Mouse (Mus musculus) embryonic facial prominence, embryonic 13.5 days (tissue): ENCODE results near the gene Ccdc39. TPM values are rescaled to one million over a fixed set of nuclear protein-coding genes. Genes with fewer than 3 reads are reported as not detected.

Experiments used
- ATAC-seq: fragments of 200-750 bp; cut with Nextera tagmentation; 2 replicates; pipeline ENCODE4 v1.8.0; 2017; ENCODE audit warnings: low read depth; ENCODE audit not compliant: insufficient number of reproducible peaks, insufficient read depth, low FRiP score, low TSS enrichment
- H3K27ac ChIP-seq: fragments of 300-500 bp; sonication (generic); 2 replicates; pipeline ENCODE4 v1.5.1; 2015; ENCODE audit warnings: moderate library complexity, mild to moderate bottlenecking, inconsistent platforms
- H3K27me3 ChIP-seq: fragments of 300-500 bp; sonication (generic); 2 replicates; pipeline ENCODE4 v1.6.1; 2015; ENCODE audit warnings: mild to moderate bottlenecking, inconsistent platforms
- H3K36me3 ChIP-seq: fragments of 300-500 bp; sonication (generic); 2 replicates; pipeline ENCODE4 v1.6.1; 2015; ENCODE audit warnings: mild to moderate bottlenecking, inconsistent platforms
- H3K4me1 ChIP-seq: fragments of 300-500 bp; sonication (generic); 2 replicates; pipeline ENCODE4 v1.6.1; 2015; ENCODE audit warnings: inconsistent platforms
- H3K4me2 ChIP-seq: fragments of 300-500 bp; sonication (generic); 2 replicates; pipeline ENCODE4 v1.6.1; 2015; ENCODE audit warnings: moderate library complexity, mild to moderate bottlenecking, inconsistent platforms
- H3K4me3 ChIP-seq: fragments of 300-500 bp; sonication (generic); 2 replicates; pipeline ENCODE4 v1.5.1; 2015; ENCODE audit warnings: mild to moderate bottlenecking, inconsistent platforms
- H3K9ac ChIP-seq: fragments of 300-500 bp; sonication (generic); 2 replicates; pipeline ENCODE4 v1.6.1; 2015; ENCODE audit warnings: mild to moderate bottlenecking, inconsistent platforms
- H3K9me3 ChIP-seq: fragments of 300-500 bp; sonication (generic); 2 replicates; pipeline ENCODE4 v1.6.1; 2016; ENCODE audit warnings: inconsistent platforms
- WGBS: fragments of 180-500 bp; shearing (Covaris S2); methylation state at CpG from one replicate; pipeline ENCODE4 v1.1.7; 2015; ENCODE audit warnings: mixed read lengths; 5-methylcytosine and 5-hydroxymethylcytosine counted together
- polyA plus RNA-seq: library from polyadenylated mRNA; unstranded; fragments of >200 nt; fragmentation: Nextera tagmentation; extraction: Ambion mirVana; gene quantifications from 2 replicates; pipeline ENCODE4 v1.2.1, GENCODE M21; 2015

Gene Ccdc39
- polyA plus RNA-seq, 1 experiment from 2014 or later: 3.8 TPM

- H3K36me3 ChIP-seq: no peaks in the 10 kb centered on the region
- no peak overlapping the region for H3K4me2 ChIP-seq
- no peak overlapping the region for H3K4me3 ChIP-seq
- H3K27me3 ChIP-seq: no peaks in the 10 kb centered on the region
- no peaks in the 10 kb centered on the region for H3K9me3 ChIP-seq
- H3K9ac ChIP-seq: no peak overlapping the region
- 56% methylated on average over 1 of the region's 1 CpGs for WGBS
- ATAC-seq: no peak
- no peaks in the 10 kb centered on the region for H3K4me1 ChIP-seq
- no peak overlapping the region for H3K27ac ChIP-seq
Observed at GRCm38 (mm10) chr3:33853062-33853461, 9.0 kb upstream of the Ccdc39 start.

- Histone ChIP-seq H3K4me3 (no peak overlapping the region), H3K9me3 (no peaks in the 10 kb centered on the region), H3K9ac (no peak overlapping the region), H3K27ac (no peak overlapping the region), H3K36me3 (no peaks in the 10 kb centered on the region), H3K27me3 (no peaks in the 10 kb centered on the region), H3K4me1 (no peaks in the 10 kb centered on the region), H3K4me2 (no peak overlapping the region)
- no peak for ATAC-seq
- 90% methylated on average over 4 of the region's 4 CpGs for WGBS
Observed at GRCm38 (mm10) chr3:33850856-33851255, 6.7 kb upstream of the Ccdc39 start.

- H3K4me1 ChIP-seq: peaks cover 4% of the 10 kb centered on the region
- no peaks in the 10 kb centered on the region for H3K36me3 ChIP-seq
- no peak overlapping the region for H3K27ac ChIP-seq
- H3K4me3 ChIP-seq: no peak overlapping the region
- no peak for ATAC-seq
- 77% methylated on average over 6 of the region's 6 CpGs for WGBS
- no peak overlapping the region for H3K4me2 ChIP-seq
- no peaks in the 10 kb centered on the region for H3K27me3 ChIP-seq
- no peaks in the 10 kb centered on the region for H3K9me3 ChIP-seq
- no peak overlapping the region for H3K9ac ChIP-seq
Observed at GRCm38 (mm10) chr3:33846639-33847038, 2.5 kb upstream of the Ccdc39 start.

GRCm38 (mm10) chr3:33838877-33839276 is 5.2 kb downstream of the Ccdc39 start:
- H3K4me2 ChIP-seq: no peak overlapping the region

GRCm38 (mm10) chr3:33836576-33836975 is 7.5 kb downstream of the Ccdc39 start:
- no peak overlapping the region for H3K4me2 ChIP-seq
- no peak overlapping the region for H3K9ac ChIP-seq
- H3K27me3 ChIP-seq: no peaks in the 10 kb centered on the region
- no peaks in the 10 kb centered on the region for H3K36me3 ChIP-seq
- ATAC-seq: no peak
- H3K9me3 ChIP-seq: no peaks in the 10 kb centered on the region
- WGBS: 92% methylated on average over 13 of the region's 13 CpGs
- H3K27ac ChIP-seq: no peak overlapping the region
- H3K4me1 ChIP-seq: no peaks in the 10 kb centered on the region
- no peak overlapping the region for H3K4me3 ChIP-seq

More at GRCm38 (mm10) chr3:33838877-33839276, 5.2 kb downstream of the Ccdc39 start:
- no peaks in the 10 kb centered on the region for H3K27me3 ChIP-seq
- no peaks in the 10 kb centered on the region for H3K36me3 ChIP-seq
- H3K9me3 ChIP-seq: no peaks in the 10 kb centered on the region
- H3K27ac ChIP-seq: no peak overlapping the region
- H3K4me1 ChIP-seq: peaks cover 4% of the 10 kb centered on the region
- no peak for ATAC-seq
- WGBS: 64% methylated on average over 10 of the region's 10 CpGs
- no peak overlapping the region for H3K4me3 ChIP-seq
- H3K9ac ChIP-seq: no peak overlapping the region

GRCm38 (mm10) chr3:33832351-33832750 is 11.8 kb downstream of the Ccdc39 start:
- H3K27ac ChIP-seq: no peak overlapping the region
- H3K9ac ChIP-seq: no peak overlapping the region
- WGBS: 75% methylated on average over 10 of the region's 10 CpGs

GRCm38 (mm10) chr3:33824135-33824946 is 19.8 kb downstream of the Ccdc39 start:
- Histone ChIP-seq H3K9me3 (no peaks in the 10 kb centered on the region), H3K36me3 (no peaks in the 10 kb centered on the region), H3K4me3 (no peak overlapping the region), H3K4me1 (no peaks in the 10 kb centered on the region), H3K27ac (no peak overlapping the region), H3K4me2 (no peak overlapping the region), H3K9ac (no peak overlapping the region), H3K27me3 (no peaks in the 10 kb centered on the region)
- no peak for ATAC-seq
- 45% methylated on average over 9 of the region's 9 CpGs for WGBS

More at GRCm38 (mm10) chr3:33832351-33832750, 11.8 kb downstream of the Ccdc39 start:
- Histone ChIP-seq H3K4me2 (no peak overlapping the region), H3K9me3 (no peaks in the 10 kb centered on the region), H3K36me3 (no peaks in the 10 kb centered on the region), H3K4me3 (no peak overlapping the region), H3K27me3 (no peaks in the 10 kb centered on the region), H3K4me1 (no peaks in the 10 kb centered on the region)
- no peak for ATAC-seq

GRCm38 (mm10) chr3:33807151-33807550 is 37.0 kb downstream of the Ccdc39 start:
- 70% methylated on average over 1 of the region's 1 CpGs for WGBS
- no peak for ATAC-seq
- Histone ChIP-seq H3K9ac (no peak overlapping the region), H3K27me3 (no peaks in the 10 kb centered on the region), H3K9me3 (no peaks in the 10 kb centered on the region), H3K27ac (no peak overlapping the region), H3K4me2 (no peak overlapping the region), H3K4me3 (no peak overlapping the region), H3K4me1 (no peaks in the 10 kb centered on the region), H3K36me3 (peaks cover 53% of the 10 kb centered on the region)

GRCm38 (mm10) chr3:33800513-33800820 is 43.6 kb downstream of the Ccdc39 start:
- no peak for ATAC-seq
- peak overlapping the region; percentile 99 for H3K27ac ChIP-seq
- H3K9me3 ChIP-seq: no peaks in the 10 kb centered on the region
- peaks cover 11% of the 10 kb centered on the region for H3K4me1 ChIP-seq
- H3K4me2 ChIP-seq: peak overlapping the region; percentile 64
- H3K4me3 ChIP-seq: peak overlapping the region; percentile 95
- WGBS: 0% methylated on average over 16 of the region's 16 CpGs
- H3K36me3 ChIP-seq: peaks cover 15% of the 10 kb centered on the region
- H3K9ac ChIP-seq: peak overlapping the region; percentile 99
- H3K27me3 ChIP-seq: no peaks in the 10 kb centered on the region

- Histone ChIP-seq H3K9me3 (no peaks in the 10 kb centered on the region), H3K27ac (peak within 1 kb of the TSS; percentile 99), H3K27me3 (no peaks in the 10 kb centered on the region), H3K4me1 (peaks cover 11% of the 10 kb centered on the region), H3K36me3 (peaks cover 10% of the 10 kb centered on the region), H3K9ac (peak within 1 kb of the TSS; percentile 99), H3K4me3 (peak within 1 kb of the TSS; percentile 95), H3K4me2 (peak within 1 kb of the TSS; percentile 64)
- WGBS: under 1% methylated on average over 90 of the region's 90 CpGs
- ATAC-seq: peak; percentile 98
Observed at GRCm38 (mm10) chr3:33799617-33800512, 44.2 kb downstream of the Ccdc39 start, which contains the start of gene Ttc14. TSS of gene Ttc14 (plus strand) at chr3:33799832.

GRCm38 (mm10) chr3:33790975-33791374 is 53.1 kb downstream of the Ccdc39 start:
- no peak for ATAC-seq
- no peak overlapping the region for H3K4me3 ChIP-seq
- no peaks in the 10 kb centered on the region for H3K27me3 ChIP-seq
- H3K9ac ChIP-seq: no peak overlapping the region
- no peaks in the 10 kb centered on the region for H3K9me3 ChIP-seq
- H3K4me1 ChIP-seq: no peaks in the 10 kb centered on the region
- H3K27ac ChIP-seq: no peak overlapping the region
- H3K4me2 ChIP-seq: no peak overlapping the region
- H3K36me3 ChIP-seq: no peaks in the 10 kb centered on the region
